Mouse (Mus musculus): ENCODE results near the gene Dph1.

DNA sequence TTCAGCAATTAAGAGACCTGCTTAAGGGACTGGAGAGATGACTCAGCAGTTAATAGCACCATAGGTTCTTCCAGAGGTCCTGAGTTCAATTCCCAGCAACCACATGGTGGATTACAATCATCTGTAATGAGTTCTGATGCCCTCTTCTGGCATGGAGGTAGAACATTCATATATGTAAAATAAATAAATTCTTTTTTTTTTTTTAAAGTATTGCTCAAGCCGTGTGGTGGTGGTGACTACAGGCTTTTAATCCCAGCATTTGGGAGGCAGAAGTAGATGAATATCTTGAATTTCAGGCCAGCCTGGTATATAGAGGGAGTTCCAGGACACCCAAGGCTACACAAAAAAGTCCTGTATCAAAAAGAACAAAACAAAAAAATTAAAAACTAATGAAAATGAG lies 40.7 kb downstream of the Dph1 start:
- TF ChIP-seq POLR2A (IDR thresholded peaks at IDR 0.05; ENCODE audit: extremely low read depth, insufficient read depth, low read length): no peak
- TF ChIP-seq CTCF (IDR thresholded peaks at IDR 0.05; ENCODE audit: low read depth, low read length): no peak

Measured in liver, adult 2 months (tissue).